Mouse (Mus musculus): Measurements from ENCODE around the gene Dkc1. TPM values are rescaled to one million over a fixed set of nuclear protein-coding genes. Genes with fewer than 3 reads are reported as not detected.

The Dkc1 gene
- polyA plus RNA-seq (2014; fragmentation: Illumina TruSeq; extraction: RNeasy Lipid Tissue Mini Kit (QIAGEN cat#74804)) = 131 TPM

DNA sequence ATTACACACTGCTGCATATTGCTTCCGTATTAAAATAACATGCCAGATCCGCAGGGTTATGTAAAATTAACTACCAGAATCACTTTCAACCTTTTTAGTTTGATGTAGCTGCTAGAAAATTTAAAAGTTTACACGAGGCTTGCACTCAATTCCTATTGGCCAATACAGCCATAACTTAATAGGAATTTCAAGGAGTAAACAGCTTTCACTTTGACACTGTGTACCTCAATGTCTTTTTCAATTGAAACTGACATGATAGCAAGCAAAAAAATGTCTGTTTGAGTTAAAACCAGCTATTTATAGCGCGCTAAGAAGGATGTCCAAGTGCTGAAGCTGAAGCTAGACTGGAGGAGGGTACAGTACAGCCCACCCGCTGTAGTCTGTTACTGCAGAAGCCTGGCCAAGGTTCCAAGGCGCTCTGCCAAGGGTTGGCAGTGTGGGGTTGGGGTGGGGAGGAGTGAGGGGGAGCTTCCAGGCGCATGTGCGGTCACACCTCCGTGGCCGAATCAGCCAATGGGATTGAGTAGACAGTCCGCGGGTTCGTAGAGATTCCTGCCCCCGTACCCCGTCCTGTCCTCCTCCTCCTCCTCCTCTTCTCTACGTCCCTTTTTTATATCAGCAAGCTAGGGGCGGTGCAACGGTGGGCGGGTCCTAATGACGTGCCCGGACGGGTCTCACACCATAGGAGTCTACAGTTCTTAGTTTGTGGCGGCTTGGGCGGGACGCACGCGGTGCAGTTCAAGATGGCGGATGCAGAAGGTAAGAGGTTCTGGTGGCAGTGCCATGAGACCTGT is at the start of gene Dkc1:
Dkc1 (plus strand) TSS at position 486 of the 794 bp plus-strand sequence.

DNA sequence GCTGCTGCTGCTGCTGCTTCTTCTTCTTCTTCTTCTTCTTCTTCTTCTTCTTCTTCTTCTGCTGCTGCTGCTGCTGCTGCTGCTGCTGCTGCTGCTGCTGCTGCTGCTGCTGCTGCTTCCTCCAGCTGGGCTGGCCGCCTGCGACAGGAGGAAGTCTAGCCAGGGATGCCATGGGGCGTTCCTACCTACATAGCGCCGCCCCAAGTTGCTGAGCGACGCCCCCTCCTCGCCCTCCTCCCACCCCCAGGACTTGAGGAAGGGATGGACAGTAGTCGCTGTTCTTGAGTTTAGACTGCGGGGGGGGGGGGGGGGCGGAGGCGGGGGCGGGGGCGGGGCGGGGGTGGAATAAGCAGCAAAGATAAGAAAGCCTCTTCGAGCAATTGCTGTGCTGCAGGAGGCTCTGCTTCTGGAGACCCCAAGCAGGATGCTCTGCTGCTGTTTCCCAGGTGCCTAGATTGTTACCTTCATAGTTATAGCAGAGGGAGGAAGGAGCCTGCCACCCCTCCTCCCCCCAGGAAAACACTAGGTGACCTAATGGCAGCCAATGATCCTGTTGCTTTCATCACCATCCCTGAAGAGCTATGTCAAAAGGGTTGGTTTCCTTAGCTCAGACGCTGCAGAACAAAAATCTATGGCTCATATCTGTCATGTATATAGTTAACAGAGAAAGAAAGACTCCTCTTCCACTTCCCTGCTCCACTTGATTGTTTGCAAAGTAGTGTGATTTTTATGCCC is 10.7 kb upstream of the Dkc1 start, which contains the start of gene Gab3:
Gab3 (minus strand) TSS at position 685 of the 735 bp plus-strand sequence.

DNA sequence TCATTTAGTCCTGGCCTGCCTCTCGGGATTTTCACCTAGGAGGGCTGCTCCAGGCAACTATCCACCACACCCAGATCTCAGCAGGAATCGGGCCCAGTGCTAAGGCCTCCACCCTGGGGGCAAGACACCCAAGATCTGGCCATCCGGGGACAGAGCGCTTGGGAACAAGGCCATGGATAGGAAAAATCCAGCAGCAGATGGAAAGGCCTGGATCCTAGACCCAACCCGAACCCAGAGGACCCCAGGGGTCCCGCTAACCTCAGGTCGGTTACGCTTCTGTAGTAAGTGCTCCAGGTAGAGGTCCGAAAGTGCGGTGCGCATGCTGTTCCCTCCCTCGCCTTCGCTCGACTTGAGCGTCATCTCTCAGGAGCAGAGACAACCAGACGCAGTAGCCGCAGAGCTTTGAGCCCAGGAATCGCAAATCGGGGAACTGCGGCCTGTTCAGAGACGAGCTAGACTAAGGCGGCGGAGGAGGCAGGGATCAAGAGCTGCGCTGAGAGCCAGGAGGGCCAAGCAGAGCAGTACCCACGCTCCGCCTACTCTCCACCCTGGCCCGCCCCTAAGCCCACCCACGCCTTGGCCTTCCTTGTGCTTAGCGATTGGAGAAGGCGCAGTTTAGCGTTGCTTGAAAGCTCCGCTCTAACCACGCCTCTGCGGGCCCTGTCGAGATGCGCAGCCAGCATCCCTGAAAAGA is 35.0 kb downstream of the Dkc1 start, which contains the start of gene Mpp1:
Mpp1 (minus strand) TSS at position 550 of the 694 bp plus-strand sequence.

Other genes starting within 250 kb of the Dkc1 start
- gene Gab3, start 10.4 kb upstream of the Dkc1 start, polyA plus RNA-seq (2014; fragmentation: Illumina TruSeq; extraction: RNeasy Lipid Tissue Mini Kit (QIAGEN cat#74804)) = 6.8 TPM
- 52.5 TPM for gene Mpp1, start 35.2 kb downstream of the Dkc1 start, polyA plus RNA-seq (2014; fragmentation: Illumina TruSeq; extraction: RNeasy Lipid Tissue Mini Kit (QIAGEN cat#74804))
- not detected for gene Smim9, start 67.9 kb downstream of the Dkc1 start, polyA plus RNA-seq (2014; fragmentation: Illumina TruSeq; extraction: RNeasy Lipid Tissue Mini Kit (QIAGEN cat#74804))

All from ovary, adult 10 weeks (tissue).